Mouse (Mus musculus): Measurements from ENCODE around the gene Gm49387.
A peak's percentile ranks its signal among the peaks of the same experiment; 100 is the strongest.

DNA sequence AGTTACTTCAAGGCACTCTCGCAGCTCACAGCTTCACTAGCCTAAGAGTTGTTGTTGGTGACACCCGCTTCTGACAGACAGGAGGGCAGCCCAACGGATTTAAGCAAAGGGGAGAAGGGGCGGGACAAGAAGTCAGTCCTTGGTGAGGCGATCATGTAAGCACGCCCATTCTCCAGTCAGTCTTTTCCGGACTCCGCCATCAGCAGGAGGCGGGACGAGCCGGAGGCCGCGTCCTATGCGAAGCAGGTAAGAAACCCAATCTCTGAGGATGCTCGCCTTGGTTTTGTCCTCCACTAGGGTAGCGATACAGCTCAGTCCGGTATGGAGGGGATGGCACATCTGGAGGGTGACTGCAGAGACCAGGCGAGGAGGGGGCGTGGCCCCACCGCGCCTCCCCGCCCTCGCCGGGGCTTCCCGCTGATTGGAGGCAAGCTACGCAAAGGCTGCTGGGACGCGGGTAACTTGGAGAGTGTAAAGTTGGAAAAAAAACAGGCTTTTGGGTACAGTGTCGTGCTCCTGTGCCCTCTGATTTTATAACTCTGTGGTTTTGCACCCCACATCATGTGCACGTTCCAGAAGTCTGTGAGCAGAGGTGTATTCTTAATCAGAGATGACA, 320 bp upstream of the Gm49387 start, which contains the start of the genes Btd and Hacl1:
- peak; percentile 39; the same call in 1 of the 2 replicates for TF ChIP-seq CTCF (IDR thresholded peaks at IDR 0.05; ENCODE audit: low read depth)
- TF ChIP-seq EP300 (optimal IDR thresholded peaks at IDR 0.05), result no peak

All from stomach, postnatal 0 days (tissue).